Mouse (Mus musculus) kidney, embryonic 14.5 days (tissue): ENCODE results near the gene C2cd5. TPM values are rescaled to one million over a fixed set of nuclear protein-coding genes. Genes with fewer than 3 reads are reported as not detected.
"Not testable (repeated sequence)": the region's sequence is repeated elsewhere in the genome, so short reads cannot be mapped to it uniquely, and the experiment has no call there.

Source experiments
- ATAC-seq: fragments of 200-750 bp; cut with Nextera tagmentation; 2 replicates; pipeline ENCODE4 v1.8.0; 2017; ENCODE audit warnings: moderate number of reproducible peaks, mild to moderate bottlenecking, moderate TSS enrichment, moderate library complexity; ENCODE audit not compliant: low FRiP score, low TSS enrichment
- H3K27ac ChIP-seq: fragments of 300-500 bp; sonication (generic); 2 replicates; pipeline ENCODE4 v1.5.1; 2014; ENCODE audit warnings: low read depth, mild to moderate bottlenecking, low read length, moderate library complexity, mixed read lengths
- H3K27me3 ChIP-seq: fragments of 300-500 bp; sonication (generic); 2 replicates; pipeline ENCODE4 v1.6.1; 2014; ENCODE audit warnings: mild to moderate bottlenecking, low read length; ENCODE audit not compliant: control insufficient read depth, insufficient read depth
- H3K36me3 ChIP-seq: fragments of 300-500 bp; sonication (generic); 2 replicates; pipeline ENCODE4 v1.6.1; 2014; ENCODE audit warnings: low read length, mixed read lengths; ENCODE audit not compliant: control insufficient read depth, insufficient read depth
- H3K4me1 ChIP-seq: fragments of 300-500 bp; sonication (generic); 2 replicates; pipeline ENCODE4 v1.6.1; 2014; ENCODE audit warnings: low read length, mixed read lengths; ENCODE audit not compliant: control insufficient read depth, insufficient read depth
- H3K4me2 ChIP-seq: fragments of 300-500 bp; sonication (generic); replicated peaks from 2 replicates; pipeline ENCODE4 v1.6.1; 2014; ENCODE audit warnings: low read depth, mild to moderate bottlenecking, low read length
- H3K4me3 ChIP-seq: fragments of 300-500 bp; sonication (generic); 2 replicates; pipeline ENCODE4 v1.5.1; 2014; ENCODE audit warnings: mild to moderate bottlenecking, low read length
- H3K9ac ChIP-seq: fragments of 300-500 bp; sonication (generic); 2 replicates; pipeline ENCODE4 v1.6.1; 2014; ENCODE audit warnings: low read depth, mild to moderate bottlenecking, low read length, moderate library complexity
- H3K9me3 ChIP-seq: fragments of 300-500 bp; sonication (generic); 2 replicates; pipeline ENCODE4 v1.6.1; 2016; ENCODE audit warnings: low read length; ENCODE audit not compliant: control insufficient read depth
- WGBS: fragments of 180-500 bp; shearing (Covaris S2); extraction: QIAGEN DNeasy Blood & Tissue Kit; methylation state at CpG from one replicate; pipeline ENCODE4 v1.1.7; 2014; 5-methylcytosine and 5-hydroxymethylcytosine counted together
- polyA plus RNA-seq: library from polyadenylated mRNA; unstranded; fragments of >200 nt; fragmentation: Nextera tagmentation; extraction: Ambion mirVana; gene quantifications from 2 replicates; pipeline ENCODE4 v1.2.1, GENCODE M21; 2014

The C2cd5 gene
- polyA plus RNA-seq, 1 experiment from 2014 or later, result 34.5 TPM

DNA sequence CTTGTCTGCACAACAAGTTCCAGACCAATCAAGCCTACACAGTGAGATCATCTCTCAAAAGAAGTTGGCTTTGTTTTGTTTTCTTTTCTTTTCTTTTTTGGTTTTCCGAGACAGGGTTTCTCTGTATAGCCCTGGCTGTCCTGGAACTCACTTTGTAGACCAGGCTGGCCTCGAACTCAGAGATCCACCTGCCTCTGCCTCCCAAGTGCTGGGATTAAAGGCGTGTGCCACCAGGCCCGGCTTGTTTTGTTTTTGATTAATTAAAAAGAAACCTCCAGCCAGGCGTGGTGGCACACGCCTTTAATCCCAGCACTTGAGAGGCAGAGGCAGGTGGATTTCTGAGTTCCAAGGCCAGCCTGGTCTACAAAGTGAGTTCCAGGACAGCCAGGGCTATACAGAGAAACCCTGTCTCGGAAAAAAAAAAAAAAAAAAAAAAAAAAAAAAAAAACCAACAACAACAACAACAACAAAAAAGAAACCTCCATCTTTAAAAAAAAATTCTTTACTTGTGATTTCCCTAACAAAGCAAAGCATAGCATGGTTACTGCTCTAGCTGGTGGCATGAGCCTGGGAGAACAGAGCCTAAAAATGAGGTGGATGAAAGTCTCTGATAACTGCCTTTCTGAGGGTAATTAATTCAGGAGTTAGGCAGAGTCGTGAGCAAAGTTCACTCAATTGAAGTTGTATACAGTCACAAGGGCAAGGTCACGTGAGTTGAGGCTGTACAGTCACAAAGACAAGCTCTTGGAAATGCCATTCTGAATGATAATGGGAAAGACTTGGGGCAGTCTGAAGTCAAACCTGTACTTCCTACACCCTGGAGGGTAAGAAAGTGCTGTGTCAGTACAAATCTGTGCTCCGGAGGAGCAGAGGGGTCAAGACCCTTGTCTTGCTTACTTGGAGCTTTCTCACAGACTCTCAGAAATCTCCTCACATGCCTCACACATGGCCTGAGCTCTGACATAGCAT lies 42.0 kb upstream of the C2cd5 start:
- H3K4me3 ChIP-seq, ATAC-seq, H3K9me3 ChIP-seq, H3K4me2 ChIP-seq, H3K27ac ChIP-seq, H3K9ac ChIP-seq, H3K27me3 ChIP-seq, H3K4me1 ChIP-seq, H3K36me3 ChIP-seq: not testable (repeated sequence)
- 70% methylated on average over 9 of the region's 10 CpGs for WGBS

DNA sequence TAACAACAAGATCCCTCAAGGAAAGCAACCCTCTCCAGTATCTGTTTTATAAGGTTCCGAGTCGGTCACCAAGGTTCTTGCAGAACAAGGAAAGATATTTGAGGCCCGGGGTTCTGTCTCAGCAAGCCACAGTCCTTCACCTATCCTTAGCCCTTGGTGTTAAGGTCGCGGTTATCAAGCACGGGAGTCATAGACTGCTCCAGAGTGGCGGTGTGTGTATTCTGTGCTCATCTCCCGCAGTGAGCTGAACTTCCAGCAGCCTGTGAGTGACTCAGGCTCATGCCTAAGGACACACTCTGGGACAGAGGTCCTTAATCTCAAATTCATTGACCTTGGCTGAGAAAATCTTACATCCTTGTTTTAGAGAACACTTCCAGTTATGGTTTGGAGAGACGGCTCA lies 40.9 kb upstream of the C2cd5 start:
- Histone ChIP-seq H3K4me2 (no peak overlapping the region), H3K4me1 (peaks cover 3% of the 10 kb centered on the region; the same call in 1 of the 2 replicates), H3K4me3 (no peak overlapping the region), H3K27ac (no peak overlapping the region), H3K9ac (no peak overlapping the region), H3K27me3 (no peaks in the 10 kb centered on the region), H3K36me3 (no peaks in the 10 kb centered on the region), H3K9me3 (no peaks in the 10 kb centered on the region)
- 87% methylated on average over 9 of the region's 9 CpGs for WGBS
- ATAC-seq, result no peak

DNA sequence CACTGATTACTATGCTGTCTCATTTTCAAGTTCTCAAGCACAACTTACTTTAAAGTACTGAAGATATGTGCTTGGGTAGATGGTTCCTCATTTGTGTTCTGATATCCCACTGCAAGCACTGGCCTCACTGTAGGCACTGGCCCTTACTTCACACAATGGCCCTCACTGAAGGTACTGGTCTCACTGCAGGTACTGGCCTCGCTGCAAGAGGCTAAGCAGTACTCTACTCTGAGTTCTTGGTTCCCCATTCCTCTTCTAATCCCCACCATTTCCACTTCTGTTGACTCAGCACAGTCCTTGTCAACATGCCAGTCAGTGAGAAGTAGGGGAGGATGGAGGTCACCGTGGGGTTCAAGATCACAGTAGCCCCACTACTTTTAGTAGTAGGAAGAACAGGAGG lies 39.5 kb upstream of the C2cd5 start:
- Histone ChIP-seq H3K4me2 (no peak overlapping the region), H3K27me3 (no peaks in the 10 kb centered on the region), H3K36me3 (no peaks in the 10 kb centered on the region), H3K4me3 (no peak overlapping the region), H3K27ac (no peak overlapping the region), H3K9me3 (no peaks in the 10 kb centered on the region), H3K9ac (no peak overlapping the region), H3K4me1 (no peaks in the 10 kb centered on the region)
- no peak for ATAC-seq
- 92% methylated on average over 2 of the region's 2 CpGs for WGBS

DNA sequence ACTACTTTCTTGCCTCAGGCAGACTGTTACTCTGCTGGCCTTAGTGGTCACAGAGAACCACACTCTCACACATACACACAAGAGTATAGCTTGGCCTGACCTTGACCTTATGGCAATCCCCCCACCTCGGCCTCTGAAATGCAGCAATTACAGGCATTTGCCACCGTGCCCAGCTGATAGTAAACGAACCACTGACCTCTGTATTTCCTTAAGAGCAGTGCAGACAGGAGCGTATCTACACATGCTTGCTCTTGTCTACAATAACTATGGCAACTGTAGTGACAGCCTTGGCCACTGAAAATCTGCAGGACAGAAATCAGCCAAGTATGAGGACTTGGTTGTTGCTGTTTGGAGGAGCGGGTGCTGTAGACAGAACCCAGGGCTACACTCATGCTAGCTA lies 37.4 kb upstream of the C2cd5 start:
- H3K9me3 ChIP-seq, result no peaks in the 10 kb centered on the region
- ATAC-seq, result no peak
- no peaks in the 10 kb centered on the region for H3K36me3 ChIP-seq
- H3K9ac ChIP-seq, result no peak overlapping the region
- H3K27ac ChIP-seq, result no peak overlapping the region
- no peaks in the 10 kb centered on the region for H3K4me1 ChIP-seq
- H3K4me3 ChIP-seq, result no peak overlapping the region
- H3K4me2 ChIP-seq, result no peak overlapping the region
- no peaks in the 10 kb centered on the region for H3K27me3 ChIP-seq
- 70% methylated on average over 5 of the region's 5 CpGs for WGBS

DNA sequence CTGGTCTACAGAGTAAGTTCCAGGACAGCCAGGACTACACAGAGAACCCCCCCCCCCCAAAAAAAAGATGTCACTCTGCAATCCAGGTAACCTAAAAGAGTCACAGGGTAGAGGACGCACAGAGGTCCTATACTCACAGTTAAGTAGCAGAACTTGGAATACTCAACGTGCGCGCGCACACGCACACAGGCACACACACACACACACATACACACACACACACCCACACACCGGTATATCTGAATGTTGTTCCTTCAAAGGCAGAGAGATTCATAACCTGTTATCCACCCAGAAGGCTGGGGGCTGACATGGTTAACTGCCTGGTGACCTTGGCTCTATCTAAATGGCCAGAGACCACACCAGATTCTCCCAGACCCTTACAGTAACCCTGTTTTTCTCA lies 36.7 kb upstream of the C2cd5 start:
- H3K4me3 ChIP-seq, result no peak overlapping the region
- H3K27ac ChIP-seq, result no peak overlapping the region
- ATAC-seq, result no peak
- no peak overlapping the region for H3K9ac ChIP-seq
- no peaks in the 10 kb centered on the region for H3K36me3 ChIP-seq
- no peaks in the 10 kb centered on the region for H3K9me3 ChIP-seq
- H3K27me3 ChIP-seq, result no peaks in the 10 kb centered on the region
- H3K4me1 ChIP-seq, result no peaks in the 10 kb centered on the region
- 97% methylated on average over 7 of the region's 7 CpGs for WGBS
- H3K4me2 ChIP-seq, result no peak overlapping the region

DNA sequence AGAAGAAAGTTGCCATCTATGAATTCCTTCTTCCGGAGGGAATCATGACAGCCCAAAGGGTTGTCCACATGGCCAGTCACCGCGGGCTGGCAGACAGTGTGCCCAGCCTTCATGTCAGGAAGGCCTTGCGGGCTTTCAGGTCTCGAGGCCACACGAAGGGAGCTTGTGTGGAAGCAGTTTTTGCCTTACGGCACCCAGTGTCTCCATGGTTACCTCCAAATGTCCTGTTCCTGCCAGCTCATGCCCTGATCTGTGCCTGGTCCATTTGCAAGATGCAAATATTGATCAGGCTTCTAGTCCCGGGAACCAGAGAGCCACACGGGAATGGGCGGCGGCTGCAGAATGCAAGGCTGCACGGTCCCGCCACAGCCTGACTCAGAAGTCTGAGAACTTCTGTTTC lies 35.2 kb upstream of the C2cd5 start:
- Histone ChIP-seq H3K4me2 (no peak overlapping the region), H3K27ac (no peak overlapping the region), H3K27me3 (no peaks in the 10 kb centered on the region), H3K9ac (no peak overlapping the region), H3K9me3 (no peaks in the 10 kb centered on the region), H3K4me3 (no peak overlapping the region), H3K36me3 (no peaks in the 10 kb centered on the region), H3K4me1 (no peaks in the 10 kb centered on the region)
- 89% methylated on average over 13 of the region's 13 CpGs for WGBS
- no peak for ATAC-seq

DNA sequence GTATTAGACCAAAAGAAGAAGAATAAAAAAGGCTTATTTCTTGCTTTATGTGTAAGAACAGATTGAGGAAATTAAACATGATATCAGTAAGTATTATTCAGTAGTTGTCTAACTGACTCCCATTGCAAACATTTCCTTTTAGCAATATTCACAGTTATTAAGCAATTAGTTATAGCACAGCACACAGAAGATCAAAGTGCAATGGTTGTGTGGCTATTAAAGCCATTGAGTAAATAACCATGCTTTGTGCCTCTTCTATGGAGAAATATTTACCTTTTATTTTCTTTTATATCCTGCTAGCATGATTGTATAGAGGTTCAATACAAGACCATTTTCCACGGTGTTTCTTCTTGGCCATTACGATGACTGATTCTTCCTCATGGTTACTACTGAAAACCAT lies 33.2 kb upstream of the C2cd5 start:
- WGBS, result 97% methylated on average over 2 of the region's 2 CpGs
- Histone ChIP-seq H3K4me1 (no peaks in the 10 kb centered on the region), H3K4me3 (no peak overlapping the region), H3K9me3 (no peaks in the 10 kb centered on the region), H3K36me3 (no peaks in the 10 kb centered on the region), H3K9ac (no peak overlapping the region), H3K27me3 (no peaks in the 10 kb centered on the region), H3K27ac (no peak overlapping the region), H3K4me2 (no peak overlapping the region)
- no peak for ATAC-seq

DNA sequence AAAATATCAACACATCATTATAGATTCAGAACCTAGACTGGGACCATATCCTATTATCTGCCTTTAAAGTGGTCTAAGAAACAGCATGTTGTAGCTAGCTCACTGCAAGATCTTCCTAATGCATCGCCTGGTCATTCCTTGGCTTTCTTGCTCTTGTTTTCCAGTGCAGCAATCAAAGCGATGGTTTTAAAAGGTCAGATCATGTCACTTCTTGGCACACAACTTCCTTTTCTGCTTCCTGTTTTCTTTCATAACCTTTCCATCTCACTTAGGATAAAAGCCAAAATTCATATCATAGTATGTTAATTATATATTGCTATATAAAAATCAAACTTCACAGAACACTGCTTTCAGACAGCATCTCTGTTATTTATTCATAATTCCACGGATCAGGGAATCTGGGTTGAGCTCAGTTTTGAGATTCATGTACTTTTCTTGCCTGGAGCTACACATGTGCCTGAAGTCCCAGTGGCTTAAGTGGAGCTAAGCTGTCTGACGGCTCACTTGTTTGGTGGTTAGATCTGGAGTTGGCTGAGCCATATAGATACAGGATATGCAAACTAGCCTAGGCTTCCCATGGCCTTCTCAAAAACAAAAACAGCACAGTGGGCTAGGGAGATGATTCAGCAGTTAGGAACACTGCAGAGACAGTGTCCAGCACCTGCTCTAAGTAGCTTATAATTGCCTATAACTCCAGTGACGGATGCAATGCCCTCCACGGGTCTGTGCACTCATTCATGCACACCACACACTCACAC lies 32.1 kb upstream of the C2cd5 start:
- no peak overlapping the region for H3K27ac ChIP-seq
- no peak overlapping the region for H3K4me2 ChIP-seq
- H3K27me3 ChIP-seq, result no peaks in the 10 kb centered on the region
- H3K9ac ChIP-seq, result no peak overlapping the region
- no peaks in the 10 kb centered on the region for H3K4me1 ChIP-seq
- H3K4me3 ChIP-seq, result no peak overlapping the region
- no peak for ATAC-seq
- 60% methylated on average over 6 of the region's 6 CpGs for WGBS
- H3K9me3 ChIP-seq, result no peaks in the 10 kb centered on the region
- no peaks in the 10 kb centered on the region for H3K36me3 ChIP-seq

DNA sequence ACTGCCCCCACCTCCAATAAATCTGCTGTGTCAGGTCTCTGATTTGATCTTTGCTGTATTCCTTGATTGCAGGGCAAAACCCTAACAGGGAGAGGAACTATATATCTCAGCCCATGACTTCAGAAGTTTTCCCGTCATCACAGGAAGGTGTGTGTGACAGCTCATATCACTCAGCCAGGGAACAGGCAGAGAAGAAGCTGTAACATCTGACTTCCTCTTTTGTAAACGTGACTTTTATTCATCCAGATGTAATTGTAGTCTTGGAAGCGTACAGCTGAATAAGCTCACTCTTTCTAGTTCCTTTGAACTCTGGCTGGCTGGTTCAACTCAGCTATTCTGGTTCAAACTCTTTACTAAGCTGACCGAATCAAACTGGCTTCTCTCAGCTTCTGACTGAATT lies 30.5 kb upstream of the C2cd5 start:
- H3K4me2 ChIP-seq, result no peak overlapping the region
- no peak for ATAC-seq
- no peaks in the 10 kb centered on the region for H3K9me3 ChIP-seq
- no peak overlapping the region for H3K27ac ChIP-seq
- H3K4me3 ChIP-seq, result no peak overlapping the region
- H3K4me1 ChIP-seq, result no peaks in the 10 kb centered on the region
- 75% methylated on average over 4 of the region's 4 CpGs for WGBS
- H3K9ac ChIP-seq, result no peak overlapping the region
- H3K27me3 ChIP-seq, result no peaks in the 10 kb centered on the region
- H3K36me3 ChIP-seq, result no peaks in the 10 kb centered on the region
